Mouse (Mus musculus) left cerebral cortex, adult 11 months (tissue): ENCODE measurements at regions not wholly inside any gene's neighbourhood (a gene's known extent, or its start where the extent isn't known, plus 50 kb on each side); places are given as distances from the start of the nearest gene placed in this dataset.
"Not testable (repeated sequence)": the region's sequence is repeated elsewhere in the genome, so short reads cannot be mapped to it uniquely, and the experiment has no call there.

Experiments
- DNase-seq: peaks from one replicate; pipeline ENCODE4 v3.0.0; 2022; ENCODE audit warnings: low spot score

DNA sequence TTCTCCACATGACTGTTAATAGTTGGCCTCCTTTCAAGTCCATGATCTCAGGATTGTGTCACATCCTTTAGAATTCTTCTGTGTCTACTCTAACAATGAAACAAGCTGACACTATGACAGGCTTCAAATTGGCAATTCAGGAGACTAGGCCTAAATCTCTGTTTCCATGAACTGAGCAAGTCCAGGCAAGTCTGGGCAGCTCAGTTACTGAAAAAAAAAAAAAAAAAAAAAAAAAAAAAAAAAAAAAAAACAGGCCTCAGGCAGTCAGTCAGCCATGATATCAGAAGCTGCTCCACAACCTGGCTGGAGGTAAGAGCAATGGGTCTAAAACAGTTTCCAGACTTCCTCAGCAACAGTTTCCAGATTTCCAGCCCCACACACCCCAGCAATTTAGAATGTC, 475.6 kb downstream of the Inhba start:
- no peak for DNase-seq

DNA sequence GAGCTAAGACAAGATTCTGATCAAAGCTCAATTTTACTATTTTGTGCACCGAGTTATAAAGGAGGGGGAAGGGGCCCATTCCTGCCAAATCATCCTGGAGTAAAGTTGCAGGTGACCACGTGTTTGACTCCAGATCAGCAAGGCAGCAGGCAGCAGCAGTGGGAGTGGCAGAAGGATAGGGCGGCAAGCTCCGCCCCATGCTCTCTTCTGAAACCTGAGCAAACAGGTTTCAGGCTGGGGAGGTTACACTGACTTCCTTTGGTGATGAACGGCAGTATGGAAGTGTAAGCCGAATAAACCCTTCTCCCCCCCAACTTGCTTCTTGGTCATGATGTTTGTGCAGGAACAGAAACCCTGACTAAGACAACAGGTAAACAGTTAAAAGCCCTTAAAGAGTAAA, 479.0 kb downstream of the Inhba start:
- not testable (repeated sequence) for DNase-seq

DNA sequence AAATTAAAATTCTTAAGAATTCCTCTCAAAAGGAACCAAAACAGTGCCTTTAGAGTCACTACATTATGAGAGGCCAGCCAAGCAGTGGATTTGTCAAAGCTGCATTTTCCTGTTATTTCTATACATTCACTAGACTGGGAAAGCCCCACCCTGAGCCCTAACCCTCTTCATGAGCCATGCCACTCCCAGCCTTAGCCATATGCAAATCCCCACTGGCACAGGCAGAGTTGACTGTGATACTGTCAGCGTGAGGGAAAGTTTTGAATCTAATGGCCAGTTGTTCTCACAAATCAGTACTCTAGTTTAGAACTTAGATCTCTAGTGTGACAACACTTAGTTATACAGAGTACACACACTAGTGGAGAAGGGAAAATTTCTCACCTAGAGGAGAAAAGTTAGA, 486.4 kb downstream of the Inhba start:
- DNase-seq: no peak

DNA sequence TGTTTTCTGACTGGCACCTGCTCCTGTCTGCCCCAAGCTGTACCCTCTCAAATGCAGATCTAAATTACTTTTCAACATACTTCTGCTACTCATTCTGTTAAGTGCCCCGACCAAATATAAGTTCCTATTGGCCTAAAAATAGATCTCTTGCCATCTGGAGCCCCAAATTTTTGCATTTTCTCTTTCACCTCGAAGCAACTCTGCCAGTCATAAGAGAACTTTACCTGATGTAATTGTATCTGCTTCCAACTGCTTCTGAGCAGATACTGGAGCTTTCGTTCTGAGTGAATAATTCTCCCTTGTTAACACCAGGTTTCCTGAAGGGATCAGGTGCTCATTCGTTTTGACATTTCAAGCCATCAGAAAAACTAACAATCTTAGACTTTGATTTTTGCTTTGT, 501.2 kb downstream of the Inhba start:
- no peak for DNase-seq

DNA sequence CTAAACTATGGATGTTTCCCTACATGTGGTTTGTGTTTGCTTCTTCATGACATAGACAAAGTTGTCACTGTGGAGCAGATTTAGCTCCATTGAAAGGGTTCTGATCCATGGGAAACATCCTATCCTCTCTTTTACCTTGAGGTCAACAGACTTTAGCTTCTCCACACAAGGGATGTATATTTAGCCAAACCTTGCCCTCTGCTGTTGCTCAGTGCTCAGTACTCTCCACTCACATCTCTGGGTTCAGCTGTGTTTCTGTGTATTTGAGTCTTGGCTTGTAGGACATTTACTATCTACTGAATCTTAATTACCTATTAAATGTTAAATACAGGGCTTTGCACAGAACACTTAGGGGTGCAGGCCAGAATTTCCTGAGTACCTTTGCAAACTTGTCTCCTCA, 503.5 kb downstream of the Inhba start:
- no peak for DNase-seq

DNA sequence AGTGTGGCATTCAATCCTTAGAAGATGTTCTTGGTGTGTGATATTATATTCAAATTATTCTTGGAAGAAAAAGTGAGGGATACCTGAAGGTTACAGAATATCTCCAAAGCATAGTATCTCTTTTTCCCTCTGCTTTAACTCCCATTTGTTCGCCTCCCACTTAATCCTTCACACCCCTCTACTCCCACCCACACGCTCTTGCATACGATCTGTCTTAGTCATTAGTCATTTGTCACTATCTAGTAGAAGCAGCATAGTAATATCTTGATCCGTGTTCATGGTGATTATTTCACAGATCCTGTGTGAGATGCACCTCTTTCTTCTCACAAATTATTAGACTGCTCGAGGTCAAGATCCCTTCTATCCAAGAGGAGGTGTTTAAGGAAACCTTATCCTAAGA, 517.4 kb downstream of the Inhba start:
- DNase-seq: peak; percentile 12

DNA sequence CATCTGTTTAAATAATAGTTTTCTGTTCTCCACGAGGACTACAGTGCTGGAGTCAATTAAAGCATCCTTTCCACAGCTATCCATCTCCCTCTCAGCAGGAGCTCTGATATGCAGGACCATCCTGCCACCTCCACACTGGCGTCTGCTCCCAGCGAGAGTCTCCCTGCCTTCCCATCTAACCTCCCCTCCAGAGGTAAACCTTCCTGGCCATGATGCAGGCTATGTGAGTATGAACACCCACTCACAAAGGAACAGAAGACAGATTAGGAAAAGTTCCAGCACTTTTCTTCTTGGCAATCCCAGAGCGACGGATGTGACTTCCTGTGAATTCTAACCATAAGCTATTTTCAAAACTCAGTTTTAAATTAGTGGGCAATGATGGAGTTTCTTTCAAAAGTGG, 532.1 kb downstream of the Inhba start:
- peak; percentile 14 for DNase-seq

DNA sequence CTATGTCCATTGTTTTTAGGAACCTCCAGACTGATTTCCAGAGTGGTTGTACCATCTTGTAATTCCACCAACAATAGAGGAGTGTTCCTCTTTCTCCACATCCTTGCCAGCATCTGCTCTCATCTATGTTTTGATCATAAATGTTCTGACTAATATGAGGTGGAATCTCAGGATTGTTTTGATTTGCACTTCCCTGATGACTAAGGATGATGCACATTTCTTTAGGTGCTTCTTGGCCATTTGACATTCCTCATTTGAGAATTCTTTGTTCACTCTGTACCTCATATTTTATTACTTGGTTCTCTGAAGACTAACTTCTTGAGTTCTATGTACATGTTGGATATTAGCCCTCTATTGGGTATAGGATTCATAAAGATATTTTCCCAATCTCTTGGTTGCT, 538.4 kb downstream of the Inhba start:
- no peak for DNase-seq

DNA sequence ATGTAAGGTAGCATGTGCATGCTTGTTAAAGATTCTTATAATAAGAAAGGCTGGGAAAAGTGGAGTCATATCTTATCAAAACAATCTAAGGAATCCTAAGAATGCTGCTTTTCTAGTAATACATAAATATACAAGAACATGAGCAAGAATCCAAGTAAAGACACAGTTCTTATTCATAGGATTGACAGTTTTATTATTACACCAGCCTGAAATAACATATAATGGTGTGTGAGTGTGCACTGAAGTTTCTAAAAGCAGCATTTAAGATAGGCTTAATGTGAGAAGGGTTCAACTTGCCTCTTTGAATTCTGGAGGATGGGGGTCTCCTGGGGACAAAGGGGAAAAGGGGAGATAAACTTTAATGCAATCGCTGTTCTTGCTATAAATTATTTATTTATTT, 553.3 kb downstream of the Inhba start:
- no peak for DNase-seq

DNA sequence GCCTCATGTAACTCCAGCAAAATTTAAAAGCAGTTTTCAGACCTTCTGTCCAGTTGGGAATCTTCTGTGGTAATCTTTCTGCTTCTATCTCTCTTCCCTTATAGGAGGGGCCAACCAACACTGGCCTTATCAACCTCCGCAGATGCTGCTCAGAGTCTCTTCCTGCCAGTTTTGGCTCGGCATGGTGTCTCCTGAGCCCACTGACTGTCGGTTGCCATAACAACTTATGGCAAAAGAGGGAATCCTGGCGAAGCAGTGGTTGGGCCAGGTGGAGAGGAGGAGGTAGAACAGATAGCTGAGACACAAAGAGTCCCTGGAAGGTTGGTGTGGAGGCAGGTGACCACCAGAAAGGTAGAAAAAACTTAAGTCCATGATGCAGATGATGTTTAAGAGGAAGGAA, 562.4 kb downstream of the Inhba start:
- peak; percentile 1 for DNase-seq

DNA sequence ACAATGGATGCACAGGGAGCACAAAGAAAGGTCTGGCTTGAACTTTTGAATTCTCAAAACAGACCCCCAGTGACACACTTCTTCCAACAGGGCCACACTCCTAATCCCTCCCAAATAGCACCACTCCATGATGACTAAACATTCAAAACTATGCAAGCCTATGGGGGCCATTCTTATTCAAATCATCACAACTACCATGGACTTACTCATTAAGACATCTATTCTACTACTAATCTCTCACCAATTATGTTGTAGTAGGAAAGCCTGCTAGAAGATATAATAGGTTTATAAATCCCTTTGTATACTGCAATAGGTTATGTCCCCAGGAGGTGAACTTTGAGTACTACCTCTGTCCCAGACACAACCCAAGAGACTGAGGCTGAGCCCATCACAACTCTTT, 574.6 kb downstream of the Inhba start:
- no peak for DNase-seq

DNA sequence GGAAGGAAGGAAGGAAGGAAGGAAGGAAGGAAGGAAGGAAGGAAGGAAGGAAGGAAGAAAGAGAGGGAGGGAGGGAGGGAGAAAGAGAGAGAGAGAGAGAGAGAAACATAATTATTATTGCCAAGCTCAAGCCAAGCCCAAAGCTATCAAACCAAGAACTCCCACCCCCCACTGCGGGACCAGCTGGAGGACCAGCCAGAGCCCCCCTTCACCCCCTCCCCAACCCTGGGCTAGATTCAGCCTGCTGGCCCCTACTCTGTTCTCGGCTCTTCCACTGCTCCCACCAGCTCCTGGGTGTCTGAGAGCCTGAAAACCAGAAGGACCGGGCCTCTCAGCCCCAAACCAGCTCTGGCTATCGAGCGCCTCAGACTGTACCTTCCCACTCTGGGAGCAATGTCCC, 608.1 kb downstream of the Inhba start:
- DNase-seq: no peak

DNA sequence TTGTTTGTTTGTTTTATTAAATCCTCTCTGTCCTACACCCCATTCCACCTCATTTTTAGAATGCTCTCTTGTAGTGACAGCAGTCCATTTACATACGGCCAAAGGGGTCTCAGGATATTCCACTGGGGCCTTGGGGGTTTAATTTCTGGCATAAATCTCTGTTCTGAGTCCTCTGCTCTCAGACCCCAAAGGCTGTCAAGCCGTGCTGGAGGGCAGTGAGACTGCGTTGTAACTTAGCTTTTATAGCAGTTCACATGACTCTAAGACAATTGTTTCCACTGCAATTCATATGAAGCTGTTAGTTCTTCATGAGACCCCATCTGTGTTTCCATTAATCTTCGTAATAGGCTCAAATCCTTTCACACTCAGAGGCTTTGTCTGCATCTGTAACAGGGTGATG, 614.9 kb downstream of the Inhba start:
- DNase-seq: no peak

DNA sequence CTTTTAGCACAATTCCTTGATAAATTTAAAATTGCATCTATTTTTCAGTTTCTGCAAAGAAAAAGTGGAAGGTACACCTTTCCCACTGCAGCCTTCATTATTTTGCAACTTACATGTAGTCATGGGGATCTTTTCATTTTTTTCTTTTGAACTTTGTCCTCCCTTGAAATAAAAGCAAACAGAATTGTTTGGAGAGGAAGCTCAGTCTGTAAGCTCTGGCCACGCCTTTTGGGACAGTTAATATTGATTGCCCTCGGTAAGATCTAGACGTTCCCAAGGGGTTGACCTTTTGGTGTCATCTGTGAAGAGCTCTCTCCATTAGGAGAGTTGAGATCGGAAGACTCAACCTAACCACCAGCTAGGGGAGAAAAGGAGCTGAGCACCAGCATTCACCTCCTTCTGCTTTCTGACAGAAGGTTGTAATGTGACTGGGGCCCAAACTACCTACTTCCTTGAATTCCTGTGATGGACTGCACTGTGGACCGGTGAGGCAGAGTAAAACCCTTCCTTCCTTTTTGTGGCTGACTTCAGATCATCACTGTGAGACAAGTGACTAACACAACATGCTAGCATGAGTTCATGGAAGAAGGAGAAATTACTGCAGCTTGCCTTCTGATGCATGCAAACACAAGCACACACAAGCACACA, 621.9 kb downstream of the Inhba start:
- DNase-seq: no peak

DNA sequence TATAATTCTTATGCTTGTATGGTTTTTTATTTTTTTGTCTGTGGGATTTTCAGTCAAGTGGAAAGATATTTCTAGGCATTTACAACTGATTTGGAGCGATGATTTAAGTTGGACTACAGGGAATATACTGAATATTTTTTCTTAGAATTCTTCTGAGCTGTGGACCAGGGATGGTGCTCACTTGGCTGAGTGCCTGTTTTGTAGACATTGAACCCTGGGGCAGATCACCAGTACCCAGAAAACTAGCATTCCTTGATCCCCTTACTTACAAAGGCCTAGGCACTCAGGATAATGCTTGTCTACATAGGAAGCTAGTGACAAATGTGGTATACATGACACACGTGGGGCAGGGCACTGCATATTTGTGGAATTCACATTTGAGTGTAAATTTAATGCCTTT, 624.6 kb downstream of the Inhba start:
- no peak for DNase-seq

DNA sequence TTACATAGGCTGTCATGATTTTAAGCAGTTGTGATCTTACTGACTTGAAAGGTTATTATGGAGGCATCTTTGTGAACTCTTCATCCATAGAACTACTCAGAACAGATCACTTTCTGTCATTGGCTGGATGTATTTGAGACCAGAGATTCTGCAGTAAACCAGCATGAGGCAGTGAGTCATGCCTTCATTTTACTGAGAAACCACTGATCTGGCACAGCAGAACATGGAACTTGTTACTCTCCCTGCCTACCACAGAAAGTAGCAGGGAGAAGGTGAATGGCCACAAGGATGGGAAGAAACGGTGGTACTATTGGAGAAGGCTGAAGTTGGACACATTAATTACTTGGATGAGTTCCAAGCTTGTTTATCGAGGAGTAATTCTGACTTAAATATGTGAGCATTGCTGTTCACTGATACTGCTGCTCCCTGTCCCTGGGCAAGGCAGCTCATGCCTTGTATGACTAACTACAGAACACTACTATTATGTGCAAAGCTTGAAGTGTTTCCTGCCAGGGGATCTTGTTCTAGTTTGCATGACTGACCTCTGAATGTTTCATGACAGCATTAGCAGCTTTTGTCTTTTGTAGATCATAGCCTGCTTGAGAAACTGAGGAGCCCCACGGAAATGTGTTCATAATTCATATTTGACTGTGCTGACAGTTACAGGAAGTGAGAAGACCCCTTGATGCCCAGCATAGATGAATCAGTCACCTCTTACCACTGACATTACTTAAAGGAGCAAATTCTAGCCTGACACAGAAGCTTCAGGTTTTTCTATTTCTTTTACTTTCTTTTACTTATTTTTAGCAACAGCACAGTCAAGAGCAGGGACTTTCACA, 630.2 kb downstream of the Inhba start:
- DNase-seq: no peak

DNA sequence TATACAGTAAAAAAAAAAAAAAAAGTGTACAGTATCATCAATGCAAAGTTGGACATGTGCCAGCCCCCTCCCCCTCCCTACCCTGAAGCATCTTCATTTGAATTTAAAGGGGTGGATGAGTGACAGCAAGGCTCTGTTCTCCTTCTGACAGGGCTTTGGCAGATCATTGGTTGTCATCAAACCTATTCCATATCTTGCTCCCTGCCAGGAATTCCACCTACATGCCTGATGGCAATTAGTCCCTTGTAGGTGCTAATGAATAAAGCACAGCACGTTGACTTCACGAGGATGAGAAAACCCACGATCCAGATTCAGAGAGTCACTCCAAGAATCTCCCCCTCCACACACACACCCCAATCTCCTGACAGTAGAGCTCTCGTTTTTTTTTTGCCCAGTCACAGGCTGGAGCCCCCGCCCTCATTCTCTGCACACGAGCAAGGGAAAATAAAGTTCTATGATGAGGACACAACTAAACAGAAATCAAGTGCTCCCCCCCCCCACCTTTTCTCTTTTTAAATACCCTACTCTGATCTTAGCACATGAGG, 630.9 kb downstream of the Inhba start:
- peak; percentile 25 for DNase-seq

DNA sequence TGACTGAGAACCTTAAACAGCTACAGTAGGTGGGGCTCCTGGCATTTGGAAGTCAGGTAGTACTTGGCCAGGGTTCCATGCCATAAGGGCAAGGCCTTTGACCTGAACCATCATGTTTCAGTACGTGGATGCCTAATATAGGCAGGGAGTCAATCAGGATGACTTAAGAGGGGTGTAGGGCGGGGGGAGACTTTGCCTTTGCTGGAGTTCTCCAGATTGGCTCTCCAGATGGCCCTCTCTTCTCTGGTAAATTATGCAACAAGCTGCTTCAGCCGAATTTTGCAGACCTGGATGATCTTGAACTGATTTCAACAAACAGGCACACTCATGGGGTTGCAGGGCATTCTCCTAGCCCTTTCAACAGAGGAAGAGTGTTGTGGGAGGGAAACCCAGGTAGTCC, 633.7 kb downstream of the Inhba start:
- no peak for DNase-seq

DNA sequence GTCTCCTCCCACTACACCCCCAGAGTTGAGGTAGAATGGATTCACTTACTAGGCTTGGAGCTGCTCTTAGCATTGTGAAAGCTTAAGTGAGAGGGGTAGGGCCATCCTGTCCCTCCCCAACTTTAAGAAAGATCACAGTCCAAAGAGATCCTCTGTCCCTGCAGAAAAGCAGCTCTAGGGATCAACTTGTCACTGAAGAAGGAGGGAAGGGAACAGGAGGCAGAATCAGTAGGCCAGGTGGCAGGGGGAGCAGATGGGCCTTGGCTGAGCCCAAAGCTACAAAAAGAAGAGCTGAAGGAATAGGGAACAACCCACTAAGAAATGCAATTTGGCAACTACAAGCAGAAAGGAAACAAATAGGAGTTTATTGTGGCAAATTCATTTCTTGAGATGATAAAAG, 634.4 kb downstream of the Inhba start:
- DNase-seq: no peak

DNA sequence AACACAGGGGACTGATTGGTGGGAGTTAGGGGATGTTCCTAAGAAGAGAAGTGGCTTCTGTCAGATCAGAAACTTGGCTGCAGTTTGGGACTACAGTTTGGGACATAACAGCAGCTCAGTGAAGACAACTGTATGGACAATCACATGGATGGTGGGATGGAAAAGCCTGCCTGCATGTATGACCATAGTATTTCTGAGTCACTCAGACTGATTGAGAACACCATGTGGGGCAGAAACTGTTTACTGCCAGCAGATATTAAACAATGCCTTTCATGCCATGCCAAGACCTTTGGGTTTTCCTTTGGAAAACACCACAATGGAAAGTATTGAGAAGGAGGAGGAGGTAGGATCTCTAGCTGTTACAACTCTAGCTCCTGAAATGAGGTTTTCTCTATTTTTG, 635.0 kb downstream of the Inhba start:
- DNase-seq: no peak

DNA sequence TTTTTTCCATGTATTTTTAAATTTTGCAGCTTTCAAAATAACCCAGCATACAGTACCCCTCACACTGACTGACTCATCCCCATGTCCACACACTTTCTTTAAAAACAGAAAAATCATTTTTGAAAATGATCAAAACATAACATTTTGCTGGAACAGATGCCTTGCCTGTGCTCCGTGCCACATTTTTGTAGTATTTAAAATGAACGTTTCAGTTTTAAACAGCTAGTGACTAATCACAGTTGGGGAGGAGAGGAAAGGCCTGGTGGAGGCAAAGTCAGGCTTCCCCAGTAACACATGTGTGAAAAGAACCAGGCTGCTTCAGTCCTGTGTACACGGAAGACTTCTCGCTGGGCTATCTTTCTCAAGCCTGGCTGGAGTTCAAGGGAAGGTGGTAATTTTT, 644.5 kb downstream of the Inhba start:
- no peak for DNase-seq

DNA sequence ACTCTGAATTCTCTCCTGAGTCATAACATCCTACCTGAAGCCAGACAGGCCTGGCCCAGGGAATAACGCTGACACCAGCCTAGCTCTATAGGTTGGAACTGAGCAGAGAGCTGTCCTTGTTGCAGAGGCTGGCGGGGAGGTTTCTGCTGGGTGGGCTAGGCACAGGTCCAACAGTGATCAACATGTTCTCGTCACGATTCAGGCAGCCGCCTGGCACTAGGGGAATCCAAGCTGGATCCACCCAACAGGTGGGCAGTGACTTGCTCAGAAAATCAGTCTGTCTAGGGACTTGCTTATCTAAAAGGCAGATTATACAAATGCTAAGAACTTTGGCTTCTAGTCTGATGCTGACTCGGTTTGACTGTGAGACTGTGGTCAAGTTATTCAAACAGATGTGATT, 648.2 kb downstream of the Inhba start:
- DNase-seq: no peak

DNA sequence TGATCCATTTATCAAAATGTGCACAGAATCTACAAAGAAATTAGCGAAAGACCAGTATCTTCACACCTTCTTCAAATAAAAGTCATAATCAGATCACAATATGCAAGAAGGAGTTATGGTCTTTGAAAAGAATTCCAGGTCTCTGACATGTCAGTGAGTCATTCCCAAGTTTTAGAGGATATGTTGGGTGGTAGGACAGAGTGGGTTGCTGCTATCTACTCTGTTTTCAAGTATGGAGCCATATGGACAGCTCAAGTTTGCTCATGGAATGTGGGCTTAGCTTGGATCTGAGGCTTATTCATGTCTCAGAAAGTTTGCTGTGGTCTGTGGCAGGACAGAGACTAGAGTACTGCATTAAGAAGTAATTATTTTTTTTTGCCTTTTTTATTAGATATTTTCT, 657.0 kb downstream of the Inhba start:
- no peak for DNase-seq

DNA sequence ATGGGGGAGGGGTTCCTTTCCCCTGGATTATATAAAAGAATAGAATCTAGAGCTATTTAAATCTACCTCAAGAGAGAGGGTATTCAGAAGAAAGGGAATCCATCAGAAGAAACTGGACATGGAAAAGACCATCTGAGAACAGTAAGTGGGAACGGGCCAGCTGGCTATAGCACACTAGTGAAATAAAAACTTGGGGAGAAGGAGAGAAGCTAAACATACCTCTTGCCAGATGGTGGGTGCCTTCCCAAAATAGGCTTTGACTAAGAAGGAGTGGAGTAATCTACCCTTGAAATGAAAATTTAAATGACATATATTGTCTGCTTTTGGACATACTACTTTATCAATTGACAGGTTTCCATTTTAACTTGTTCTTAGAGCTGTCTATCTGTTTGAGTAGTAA, 657.6 kb downstream of the Inhba start:
- DNase-seq: no peak
